Mouse (Mus musculus): ENCODE data around the gene Csf2rb.

- TF ChIP-seq CTCF (IDR thresholded peaks at IDR 0.05) (no peak), POLR2A (IDR thresholded peaks at IDR 0.05; ENCODE audit: insufficient read depth, low read depth, low read length) (no peak)
Measured at GRCm38 (mm10) chr15:78302718-78303117, 22.8 kb upstream of the Csf2rb start.
